Mouse (Mus musculus): ENCODE measurements around the gene Gm3435. TPM values are rescaled to one million over a fixed set of nuclear protein-coding genes. Genes with fewer than 3 reads are reported as not detected.
"Not testable (repeated sequence)": the region's sequence is repeated elsewhere in the genome, so short reads cannot be mapped to it uniquely, and the experiment has no call there.

The Gm3435 gene
- polyA plus RNA-seq, 1 experiment from 2014 or later, result 2.7 TPM

DNA sequence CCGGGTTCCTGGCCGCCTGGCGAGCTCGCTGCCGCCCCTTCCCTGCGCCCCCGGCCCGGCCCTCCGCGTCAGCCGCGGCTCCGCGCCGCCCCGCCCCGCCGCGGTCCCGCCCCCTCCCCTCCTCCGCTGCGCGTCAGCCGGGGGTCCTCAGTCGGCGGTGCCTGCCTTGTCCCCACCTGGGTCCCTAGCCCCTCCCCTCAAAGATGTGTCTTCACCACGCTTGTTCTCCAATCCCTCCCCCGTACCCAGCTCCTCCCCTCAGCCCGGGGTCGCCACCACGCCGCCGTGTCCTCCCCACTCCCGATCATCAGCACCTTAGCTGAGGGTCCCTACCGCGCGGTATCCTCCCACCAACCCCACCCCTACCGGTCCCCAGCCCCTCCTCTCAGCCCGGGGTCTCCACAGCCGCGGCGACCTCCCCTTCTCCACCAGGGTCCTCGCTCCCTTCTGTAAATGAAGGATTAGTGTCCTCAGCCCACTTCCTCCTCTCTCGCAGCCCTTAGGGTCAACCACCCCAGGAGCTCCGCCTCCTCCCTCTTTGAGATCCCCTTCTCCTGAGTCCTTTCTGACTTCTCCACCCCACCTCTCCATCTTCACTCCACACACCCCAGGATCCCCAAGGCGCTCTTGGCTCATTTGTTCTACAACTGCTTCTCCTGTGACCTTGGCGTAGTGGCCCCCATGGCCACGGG lies 14.7 kb downstream of the Gm3435 start:
- no CpG with 5 or more reads among the region's 48 CpGs for WGBS
- H3K4me2 ChIP-seq (ENCODE audit: low read depth, low read length); H3K27me3 ChIP-seq (replicated peaks; ENCODE audit: control insufficient read depth, insufficient read depth, low read length); H3K9ac ChIP-seq (ENCODE audit: low read depth, low read length); H3K4me3 ChIP-seq (ENCODE audit: low read depth, low read length); H3K36me3 ChIP-seq (ENCODE audit: control insufficient read depth, insufficient read depth, low read length); H3K9me3 ChIP-seq (ENCODE audit: control insufficient read depth, low read length); DNase-seq (ENCODE audit: low spot score); H3K4me1 ChIP-seq (ENCODE audit: control insufficient read depth, insufficient read depth, low read length); H3K27ac ChIP-seq (replicated peaks; ENCODE audit: low read depth, low read length): not testable (repeated sequence)
- peak; percentile 91 for ATAC-seq (ENCODE audit: low read depth)

DNA sequence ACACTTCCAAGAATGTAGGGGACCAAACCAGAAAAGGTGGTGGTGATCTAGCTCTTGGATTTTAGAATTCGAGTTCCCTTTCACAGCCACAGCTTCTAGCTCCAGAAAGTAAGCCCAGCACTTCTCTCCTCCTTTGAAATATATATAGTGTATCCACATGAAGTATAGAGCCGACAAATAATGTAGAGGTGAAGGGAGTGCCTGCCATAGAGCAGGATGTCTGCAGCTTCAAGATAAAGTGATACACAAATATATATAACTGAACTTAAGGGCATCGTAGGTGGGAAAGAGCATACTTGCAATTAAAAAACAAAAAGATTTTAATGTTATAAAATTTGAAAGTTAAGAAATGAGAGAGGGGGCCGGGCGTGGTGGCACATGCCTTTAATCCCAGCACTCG lies 15.5 kb downstream of the Gm3435 start:
- WGBS, result no CpG with 5 or more reads among the region's 6 CpGs
- not testable (repeated sequence) for H3K27me3 ChIP-seq (replicated peaks; ENCODE audit: control insufficient read depth, insufficient read depth, low read length); H3K9me3 ChIP-seq (ENCODE audit: control insufficient read depth, low read length); H3K4me2 ChIP-seq (ENCODE audit: low read depth, low read length); H3K4me1 ChIP-seq (ENCODE audit: control insufficient read depth, insufficient read depth, low read length); H3K27ac ChIP-seq (replicated peaks; ENCODE audit: low read depth, low read length); DNase-seq (ENCODE audit: low spot score); H3K9ac ChIP-seq (ENCODE audit: low read depth, low read length); ATAC-seq (ENCODE audit: low read depth); H3K36me3 ChIP-seq (ENCODE audit: control insufficient read depth, insufficient read depth, low read length); H3K4me3 ChIP-seq (ENCODE audit: low read depth, low read length)

DNA sequence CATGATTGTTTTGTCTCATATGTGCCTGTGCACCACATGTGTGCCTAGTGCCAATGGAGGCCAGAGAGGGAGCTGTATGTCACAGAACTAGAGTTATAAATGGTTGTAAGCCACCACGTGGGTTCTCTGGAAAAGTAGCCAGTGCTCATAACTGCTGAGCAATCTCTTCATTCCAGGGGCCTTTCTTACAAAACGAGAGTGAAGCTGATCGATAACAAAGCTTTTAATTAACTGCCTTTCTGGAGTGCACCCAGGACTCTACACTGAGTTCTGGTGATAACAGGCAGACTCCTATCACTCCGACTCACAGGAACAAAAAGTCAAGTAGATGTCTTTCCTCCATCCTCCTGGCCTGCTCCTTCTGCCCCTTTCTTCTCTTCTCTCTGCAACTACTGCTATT lies 21.4 kb downstream of the Gm3435 start:
- H3K4me1 ChIP-seq (ENCODE audit: control insufficient read depth, insufficient read depth, low read length); H3K27ac ChIP-seq (replicated peaks; ENCODE audit: low read depth, low read length); DNase-seq (ENCODE audit: low spot score); H3K4me2 ChIP-seq (ENCODE audit: low read depth, low read length); H3K4me3 ChIP-seq (ENCODE audit: low read depth, low read length); H3K36me3 ChIP-seq (ENCODE audit: control insufficient read depth, insufficient read depth, low read length); ATAC-seq (ENCODE audit: low read depth); H3K9me3 ChIP-seq (ENCODE audit: control insufficient read depth, low read length); H3K9ac ChIP-seq (ENCODE audit: low read depth, low read length); H3K27me3 ChIP-seq (replicated peaks; ENCODE audit: control insufficient read depth, insufficient read depth, low read length): not testable (repeated sequence)
- no CpG with 5 or more reads among the region's 4 CpGs for WGBS

DNA sequence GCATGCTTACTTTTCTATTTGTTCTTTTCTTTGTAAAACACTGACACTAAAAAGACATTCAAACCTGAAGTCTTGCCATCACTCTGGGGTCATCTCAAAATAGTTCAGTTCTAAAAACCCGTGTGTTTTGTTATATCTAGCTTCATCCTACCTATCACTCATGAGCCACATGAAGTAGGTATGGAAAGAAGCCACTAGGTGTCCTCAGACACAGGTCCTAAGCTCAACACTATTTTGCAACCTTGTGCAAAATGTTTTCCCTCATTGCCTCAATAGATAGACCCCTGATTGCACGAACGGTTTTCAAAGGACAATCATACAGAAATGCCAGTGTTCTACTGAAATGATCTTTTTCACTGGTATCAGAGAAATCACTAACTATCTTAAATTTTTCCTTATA lies 30.5 kb downstream of the Gm3435 start:
- H3K4me1 ChIP-seq (ENCODE audit: control insufficient read depth, insufficient read depth, low read length); H3K4me3 ChIP-seq (ENCODE audit: low read depth, low read length); H3K9ac ChIP-seq (ENCODE audit: low read depth, low read length); H3K27me3 ChIP-seq (replicated peaks; ENCODE audit: control insufficient read depth, insufficient read depth, low read length); H3K36me3 ChIP-seq (ENCODE audit: control insufficient read depth, insufficient read depth, low read length); ATAC-seq (ENCODE audit: low read depth); H3K4me2 ChIP-seq (ENCODE audit: low read depth, low read length); H3K27ac ChIP-seq (replicated peaks; ENCODE audit: low read depth, low read length); H3K9me3 ChIP-seq (ENCODE audit: control insufficient read depth, low read length); DNase-seq (ENCODE audit: low spot score): not testable (repeated sequence)
- WGBS, result no CpG with 5 or more reads among the region's 3 CpGs

DNA sequence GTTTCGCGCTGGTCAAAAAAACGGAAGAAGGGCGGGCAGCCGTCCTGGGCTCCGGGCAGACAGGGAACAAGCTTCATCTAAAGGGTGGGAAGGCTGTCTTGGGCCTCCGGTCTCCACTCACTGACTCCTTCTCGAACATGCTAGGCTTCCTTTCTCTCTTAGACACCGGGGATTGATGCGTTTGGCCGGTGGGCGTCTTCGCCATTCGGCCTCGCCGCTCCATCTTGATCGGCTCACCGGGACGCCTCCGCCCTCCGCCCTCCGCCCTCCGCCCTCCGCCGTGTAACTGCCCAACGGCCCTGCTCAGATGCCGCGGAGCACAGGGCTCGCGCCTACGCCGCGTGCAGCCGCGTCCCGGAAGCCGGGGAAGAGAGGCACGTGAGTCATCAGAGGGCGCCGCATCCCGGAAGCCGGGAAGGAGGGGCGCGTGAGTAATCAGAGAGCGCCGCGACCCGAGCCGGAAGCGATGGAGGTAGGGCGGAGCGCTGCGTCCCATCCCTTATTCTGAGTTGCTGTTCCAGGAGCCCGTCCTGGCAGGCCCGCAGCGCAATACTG lies 31.3 kb downstream of the Gm3435 start, which contains the start of the genes Ermard, Tcte3 and Gm3448:
TSS of gene Ermard (plus strand) at position 34 of the 555 bp plus-strand sequence.
TSS of gene Tcte3 (minus strand) at position 314 of the 555 bp plus-strand sequence.
TSS of gene Gm3448 (minus strand) at position 363 of the 555 bp plus-strand sequence.
- not testable (repeated sequence) for H3K27me3 ChIP-seq (replicated peaks; ENCODE audit: control insufficient read depth, insufficient read depth, low read length); H3K9me3 ChIP-seq (ENCODE audit: control insufficient read depth, low read length); H3K36me3 ChIP-seq (ENCODE audit: control insufficient read depth, insufficient read depth, low read length); H3K27ac ChIP-seq (replicated peaks; ENCODE audit: low read depth, low read length); H3K4me2 ChIP-seq (ENCODE audit: low read depth, low read length); H3K4me3 ChIP-seq (ENCODE audit: low read depth, low read length); H3K9ac ChIP-seq (ENCODE audit: low read depth, low read length); H3K4me1 ChIP-seq (ENCODE audit: control insufficient read depth, insufficient read depth, low read length); DNase-seq (ENCODE audit: low spot score)
- ATAC-seq (ENCODE audit: low read depth), result peak; percentile 98
- no CpG with 5 or more reads among the region's 56 CpGs for WGBS

DNA sequence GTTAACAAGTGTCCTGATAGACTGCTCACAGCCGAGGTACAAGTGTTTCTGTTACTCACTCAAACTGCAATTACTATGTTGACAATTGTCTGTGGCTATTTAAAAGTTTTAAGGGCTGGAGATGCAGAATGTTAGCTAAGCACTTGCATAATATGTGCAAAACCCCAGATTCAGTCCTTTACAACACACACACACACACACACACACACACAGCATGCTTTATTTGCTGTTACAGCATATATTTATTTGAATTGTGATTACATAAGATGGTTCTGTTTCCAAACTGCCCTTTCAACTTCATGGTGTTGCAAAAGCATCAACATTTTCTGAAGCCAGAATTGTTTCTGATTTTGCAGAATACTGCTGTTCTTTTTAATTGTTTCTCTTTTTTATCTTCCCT lies 40.4 kb downstream of the Gm3435 start:
- H3K4me1 ChIP-seq (ENCODE audit: control insufficient read depth, insufficient read depth, low read length); H3K4me3 ChIP-seq (ENCODE audit: low read depth, low read length); H3K9me3 ChIP-seq (ENCODE audit: control insufficient read depth, low read length); DNase-seq (ENCODE audit: low spot score); H3K27me3 ChIP-seq (replicated peaks; ENCODE audit: control insufficient read depth, insufficient read depth, low read length); H3K9ac ChIP-seq (ENCODE audit: low read depth, low read length); H3K4me2 ChIP-seq (ENCODE audit: low read depth, low read length); H3K36me3 ChIP-seq (ENCODE audit: control insufficient read depth, insufficient read depth, low read length); ATAC-seq (ENCODE audit: low read depth); H3K27ac ChIP-seq (replicated peaks; ENCODE audit: low read depth, low read length): not testable (repeated sequence)
- WGBS, result no CpG with 5 or more reads among the region's 1 CpGs

DNA sequence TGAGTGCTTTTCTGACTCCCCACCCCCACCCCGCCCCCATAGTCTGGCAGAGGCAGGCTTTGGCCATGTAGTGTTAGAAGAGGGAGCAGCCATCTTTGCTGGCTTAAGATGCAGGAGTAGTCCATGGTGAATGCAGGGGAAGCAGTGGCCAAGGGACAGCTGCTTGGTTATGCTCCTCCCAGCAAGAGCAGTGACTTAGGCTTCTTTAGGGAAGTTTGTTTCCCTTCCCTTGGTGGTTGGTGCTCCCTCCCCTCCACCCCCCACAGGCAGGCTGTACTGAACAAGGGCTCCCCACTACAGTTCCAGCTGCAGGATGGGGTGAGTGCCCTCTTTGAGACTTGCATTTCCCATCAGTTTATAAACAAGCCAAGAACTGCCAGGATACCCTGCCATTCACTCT lies 42.8 kb downstream of the Gm3435 start:
- not testable (repeated sequence) for H3K4me1 ChIP-seq (ENCODE audit: control insufficient read depth, insufficient read depth, low read length); H3K27ac ChIP-seq (replicated peaks; ENCODE audit: low read depth, low read length); H3K4me3 ChIP-seq (ENCODE audit: low read depth, low read length); H3K9me3 ChIP-seq (ENCODE audit: control insufficient read depth, low read length); H3K9ac ChIP-seq (ENCODE audit: low read depth, low read length); DNase-seq (ENCODE audit: low spot score); H3K27me3 ChIP-seq (replicated peaks; ENCODE audit: control insufficient read depth, insufficient read depth, low read length); H3K4me2 ChIP-seq (ENCODE audit: low read depth, low read length)
- H3K36me3 ChIP-seq (ENCODE audit: control insufficient read depth, insufficient read depth, low read length), result peaks cover 13% of the 10 kb centered on the region; the same call in 1 of the 2 replicates
- 57% methylated on average over 1 of the region's 1 CpGs for WGBS
- ATAC-seq (ENCODE audit: low read depth), result 0 out of 2 replicates have a peak, but pooled peaks have one; percentile 6

DNA sequence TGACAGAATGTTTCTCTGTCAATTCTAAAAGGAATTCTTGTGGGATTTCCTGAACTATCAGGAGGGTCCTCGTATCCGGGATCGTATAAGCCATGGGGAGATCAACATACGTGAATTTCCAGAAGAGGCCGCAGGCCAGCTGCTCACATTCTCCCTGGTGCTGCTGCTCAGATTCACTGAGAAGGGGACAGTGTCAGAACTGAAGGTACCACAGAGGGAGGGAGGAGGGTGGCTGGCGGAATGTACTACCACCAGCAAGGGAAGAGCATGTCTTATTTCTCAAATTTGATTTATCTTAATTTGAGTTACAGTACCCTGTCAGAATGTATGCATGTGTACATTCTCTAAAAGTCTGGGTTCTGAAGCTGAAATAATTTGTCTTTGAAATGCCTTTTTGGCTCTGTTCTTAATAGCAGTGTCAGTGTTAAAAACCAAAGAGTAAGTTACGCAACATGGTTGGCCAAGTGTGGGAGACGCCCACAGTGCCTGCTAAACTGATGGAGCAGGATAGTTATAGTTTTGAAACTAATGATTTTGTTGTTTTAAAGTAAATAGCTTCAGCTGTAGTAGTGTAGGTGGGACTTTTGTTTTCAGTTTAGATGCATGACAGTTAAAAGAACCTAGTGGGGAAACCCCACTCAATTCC lies 43.3 kb downstream of the Gm3435 start:
- peaks cover 15% of the 10 kb centered on the region for H3K36me3 ChIP-seq (ENCODE audit: control insufficient read depth, insufficient read depth, low read length)
- not testable (repeated sequence) for H3K4me3 ChIP-seq (ENCODE audit: low read depth, low read length); H3K4me1 ChIP-seq (ENCODE audit: control insufficient read depth, insufficient read depth, low read length); ATAC-seq (ENCODE audit: low read depth); H3K27ac ChIP-seq (replicated peaks; ENCODE audit: low read depth, low read length); H3K9ac ChIP-seq (ENCODE audit: low read depth, low read length); H3K4me2 ChIP-seq (ENCODE audit: low read depth, low read length); H3K9me3 ChIP-seq (ENCODE audit: control insufficient read depth, low read length); H3K27me3 ChIP-seq (replicated peaks; ENCODE audit: control insufficient read depth, insufficient read depth, low read length); DNase-seq (ENCODE audit: low spot score)
- WGBS, result 93% methylated on average over 5 of the region's 8 CpGs
